Mouse (Mus musculus) urinary bladder, postnatal 0 days (tissue): Measurements from ENCODE around the gene Fam120c. TPM values are rescaled to one million over a fixed set of nuclear protein-coding genes. Genes with fewer than 3 reads are reported as not detected.

ENCODE experiments used
- polyA plus RNA-seq: library from polyadenylated mRNA; unstranded; fragments of >200 nt; fragmentation: Nextera tagmentation; extraction: Ambion mirVana; gene quantifications from 2 replicates; pipeline ENCODE4 v1.2.1, GENCODE M21; 2015

The Fam120c gene
- 1.5 and 1.7 TPM in 2 replicates for polyA plus RNA-seq

DNA sequence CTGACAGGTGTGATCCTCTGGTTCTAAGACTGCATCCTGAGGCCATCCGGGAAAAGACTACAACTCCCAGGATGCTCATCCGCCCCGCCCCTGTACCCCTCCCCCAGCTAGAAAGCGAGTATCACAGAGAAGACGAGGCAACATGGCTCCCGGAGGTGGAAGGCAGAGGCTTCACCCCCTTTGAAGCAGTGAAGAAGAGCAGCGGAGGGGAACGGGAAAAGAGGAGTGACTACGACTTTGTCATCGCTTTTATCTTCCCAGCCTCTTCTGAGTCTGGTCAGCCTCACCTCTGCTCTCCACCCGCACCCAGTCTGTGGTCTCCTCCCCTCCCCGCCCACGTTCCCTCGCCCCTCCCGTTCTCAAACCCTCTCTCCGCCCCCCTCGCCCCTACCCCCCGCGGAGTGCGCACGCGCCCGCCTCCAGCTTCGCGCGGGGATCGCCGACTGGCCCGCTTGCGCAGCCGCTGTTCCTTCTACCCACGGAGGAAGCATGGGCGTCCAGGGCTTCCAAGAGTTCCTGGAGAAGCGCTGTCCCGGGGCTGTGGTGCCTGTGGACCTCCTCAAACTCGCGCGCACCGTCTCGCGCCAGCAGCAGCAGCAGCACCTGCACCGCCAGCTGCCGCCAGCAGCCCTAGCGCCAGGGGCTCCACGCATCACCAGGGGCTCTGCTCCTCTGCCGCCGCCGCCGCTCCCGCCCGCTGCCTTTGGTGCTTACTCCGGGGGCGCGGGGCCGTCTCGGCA is at the start of gene Fam120c:
Gene Fam120c, plus strand, starts transcription at position 415 of the 740 bp plus-strand sequence.

GRCm38 (mm10) chrX:151520458-151521322 is 176.7 kb downstream of the Fam120c start, which contains the start of gene Phf8:
Gene Phf8, plus strand, starts transcription at chrX:151520672.

Other genes with a start within 250 kb of the Fam120c start
- 14.9 and 16.3 TPM in 2 replicates for gene Tsr2, start 247.6 kb upstream of the Fam120c start, polyA plus RNA-seq
- gene Wnk3, start 146.1 kb upstream of the Fam120c start, polyA plus RNA-seq = 0.28 and 0.53 TPM in 2 replicates
- 5.6 and 6.1 TPM in 2 replicates for gene Phf8, start 176.5 kb downstream of the Fam120c start, polyA plus RNA-seq